Mouse (Mus musculus): ENCODE data around the gene Gpr107. TPM values are rescaled to one million over a fixed set of nuclear protein-coding genes. Genes with fewer than 3 reads are reported as not detected.

Gene Gpr107
- polyA plus RNA-seq, 1 experiment from 2014 or later = 26.2 TPM

- no peak overlapping the region for H3K4me2 ChIP-seq (replicated peaks; ENCODE audit: low read depth, low read length)
- no peaks in the 10 kb centered on the region for H3K9me3 ChIP-seq (ENCODE audit: low read length)
- TF ChIP-seq CTCF (IDR thresholded peaks at IDR 0.05) = 0 out of 2 replicates have a peak, but pooled peaks have one; percentile 9
- TF ChIP-seq EP300 (IDR thresholded peaks at IDR 0.05) = no peak
- H3K36me3 ChIP-seq (ENCODE audit: insufficient read depth, low read length) = no peaks in the 10 kb centered on the region
- no peaks in the 10 kb centered on the region for H3K4me1 ChIP-seq (ENCODE audit: insufficient read depth, low read depth, low read length)
- H3K27me3 ChIP-seq (replicated peaks; ENCODE audit: insufficient read depth, low read length) = no peaks in the 10 kb centered on the region
- H3K9ac ChIP-seq (replicated peaks; ENCODE audit: low read depth) = no peak overlapping the region
- H3K27ac ChIP-seq (ENCODE audit: low read length) = no peak overlapping the region
- DNase-seq (ENCODE audit: low spot score) (no peak), ATAC-seq (no peak)
- H3K4me3 ChIP-seq (ENCODE audit: low read depth, low read length) = no peak overlapping the region
- 57% methylated on average over 1 of the region's 1 CpGs for WGBS
Observed at GRCm38 (mm10) chr2:31228768-31229311, 76.7 kb downstream of the Gpr107 start.

GRCm38 (mm10) chr2:31239203-31239696 is 87.1 kb downstream of the Gpr107 start:
- Histone ChIP-seq H3K4me1 (ENCODE audit: insufficient read depth, low read depth, low read length) (no peaks in the 10 kb centered on the region; the same call in 1 of the 2 replicates), H3K4me3 (ENCODE audit: low read depth, low read length) (no peak overlapping the region), H3K9me3 (ENCODE audit: low read length) (no peaks in the 10 kb centered on the region), H3K27ac (ENCODE audit: low read length) (no peak overlapping the region), H3K27me3 (replicated peaks; ENCODE audit: insufficient read depth, low read length) (no peaks in the 10 kb centered on the region), H3K9ac (replicated peaks; ENCODE audit: low read depth) (no peak overlapping the region), H3K36me3 (ENCODE audit: insufficient read depth, low read length) (no peaks in the 10 kb centered on the region), H3K4me2 (replicated peaks; ENCODE audit: low read depth, low read length) (no peak overlapping the region)
- no peak for DNase-seq (ENCODE audit: low spot score)
- no peak for TF ChIP-seq EP300 (IDR thresholded peaks at IDR 0.05)
- no peak; the same call in none of the 2 replicates for TF ChIP-seq CTCF (IDR thresholded peaks at IDR 0.05)
- ATAC-seq = peak; percentile 49
- 29% methylated on average over 23 of the region's 23 CpGs for WGBS

- TF ChIP-seq EP300 (IDR thresholded peaks at IDR 0.05) (no peak), CTCF (IDR thresholded peaks at IDR 0.05) (no peak)
- no peak overlapping the region for H3K4me3 ChIP-seq (ENCODE audit: low read depth, low read length)
- WGBS = 81% methylated on average over 6 of the region's 6 CpGs
- no peaks in the 10 kb centered on the region for H3K9me3 ChIP-seq (ENCODE audit: low read length)
- H3K4me2 ChIP-seq (replicated peaks; ENCODE audit: low read depth, low read length) = no peak overlapping the region
- no peaks in the 10 kb centered on the region for H3K27me3 ChIP-seq (replicated peaks; ENCODE audit: insufficient read depth, low read length)
- H3K4me1 ChIP-seq (ENCODE audit: insufficient read depth, low read depth, low read length) = no peaks in the 10 kb centered on the region; the same call in 1 of the 2 replicates
- no peak for DNase-seq (ENCODE audit: low spot score)
- ATAC-seq = no peak
- no peak overlapping the region for H3K9ac ChIP-seq (replicated peaks; ENCODE audit: low read depth)
- no peak overlapping the region for H3K27ac ChIP-seq (ENCODE audit: low read length)
- no peaks in the 10 kb centered on the region for H3K36me3 ChIP-seq (ENCODE audit: insufficient read depth, low read length)
Observed at GRCm38 (mm10) chr2:31239833-31240232, 87.7 kb downstream of the Gpr107 start.

DNA sequence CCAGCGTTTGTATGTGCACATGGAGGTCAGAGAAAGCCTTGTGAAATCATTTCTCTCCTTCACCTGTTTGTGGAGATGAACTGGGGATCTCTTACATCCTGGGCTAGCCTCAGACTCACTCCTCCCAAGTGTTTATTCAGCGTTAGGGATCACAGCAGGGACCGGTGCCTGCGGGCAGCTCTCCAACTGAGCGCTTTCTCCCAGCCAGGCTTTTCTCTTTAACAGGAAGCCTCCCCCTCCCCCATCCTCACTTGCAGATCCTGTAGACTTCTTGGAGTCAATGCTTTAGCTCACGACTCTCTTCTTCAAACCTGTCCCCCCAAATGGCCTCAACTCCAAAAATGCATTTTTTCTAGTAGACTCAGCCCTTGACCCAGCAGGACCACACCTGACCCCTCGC is 89.5 kb downstream of the Gpr107 start:
- H3K4me1 ChIP-seq (ENCODE audit: insufficient read depth, low read depth, low read length) = peaks cover 8% of the 10 kb centered on the region
- no peaks in the 10 kb centered on the region for H3K27me3 ChIP-seq (replicated peaks; ENCODE audit: insufficient read depth, low read length)
- DNase-seq (ENCODE audit: low spot score) = no peak
- no peak overlapping the region for H3K9ac ChIP-seq (replicated peaks; ENCODE audit: low read depth)
- no peak for ATAC-seq
- no peaks in the 10 kb centered on the region for H3K9me3 ChIP-seq (ENCODE audit: low read length)
- TF ChIP-seq EP300 (IDR thresholded peaks at IDR 0.05) (no peak), CTCF (IDR thresholded peaks at IDR 0.05) (no peak)
- H3K36me3 ChIP-seq (ENCODE audit: insufficient read depth, low read length) = no peaks in the 10 kb centered on the region
- H3K4me3 ChIP-seq (ENCODE audit: low read depth, low read length) = no peak overlapping the region
- 7% methylated on average over 7 of the region's 7 CpGs for WGBS
- H3K4me2 ChIP-seq (replicated peaks; ENCODE audit: low read depth, low read length) = no peak overlapping the region
- H3K27ac ChIP-seq (ENCODE audit: low read length) = no peak overlapping the region

DNA sequence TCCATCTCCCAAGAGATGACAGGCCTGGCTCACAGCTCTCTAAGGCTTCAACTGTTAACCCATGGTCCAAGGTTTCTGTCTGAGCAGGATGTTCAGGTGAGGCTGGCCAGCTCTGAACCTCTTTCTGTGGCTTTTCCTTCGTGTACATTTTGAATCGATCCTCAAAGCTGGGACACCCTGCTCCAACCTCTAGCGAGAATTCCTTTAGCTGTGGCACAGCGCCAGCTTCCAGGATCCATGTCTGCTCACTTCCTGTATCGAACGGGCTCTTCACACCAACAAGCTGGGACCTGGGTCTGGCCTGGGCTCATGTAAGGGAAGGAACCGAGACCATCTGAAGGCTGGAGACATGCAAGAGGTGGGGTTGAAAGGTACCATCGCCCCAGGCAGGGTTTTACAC is 92.1 kb downstream of the Gpr107 start:
- no peak for TF ChIP-seq EP300 (IDR thresholded peaks at IDR 0.05)
- no peak for TF ChIP-seq CTCF (IDR thresholded peaks at IDR 0.05)
- peaks cover 8% of the 10 kb centered on the region for H3K4me1 ChIP-seq (ENCODE audit: insufficient read depth, low read depth, low read length)
- DNase-seq (ENCODE audit: low spot score) = no peak
- WGBS = 36% methylated on average over 8 of the region's 8 CpGs
- H3K27ac ChIP-seq (ENCODE audit: low read length) = no peak overlapping the region
- no peak overlapping the region for H3K4me2 ChIP-seq (replicated peaks; ENCODE audit: low read depth, low read length)
- no peak overlapping the region for H3K9ac ChIP-seq (replicated peaks; ENCODE audit: low read depth)
- no peaks in the 10 kb centered on the region for H3K9me3 ChIP-seq (ENCODE audit: low read length)
- H3K27me3 ChIP-seq (replicated peaks; ENCODE audit: insufficient read depth, low read length) = no peaks in the 10 kb centered on the region
- H3K4me3 ChIP-seq (ENCODE audit: low read depth, low read length) = no peak overlapping the region
- no peaks in the 10 kb centered on the region for H3K36me3 ChIP-seq (ENCODE audit: insufficient read depth, low read length)
- ATAC-seq = no peak

DNA sequence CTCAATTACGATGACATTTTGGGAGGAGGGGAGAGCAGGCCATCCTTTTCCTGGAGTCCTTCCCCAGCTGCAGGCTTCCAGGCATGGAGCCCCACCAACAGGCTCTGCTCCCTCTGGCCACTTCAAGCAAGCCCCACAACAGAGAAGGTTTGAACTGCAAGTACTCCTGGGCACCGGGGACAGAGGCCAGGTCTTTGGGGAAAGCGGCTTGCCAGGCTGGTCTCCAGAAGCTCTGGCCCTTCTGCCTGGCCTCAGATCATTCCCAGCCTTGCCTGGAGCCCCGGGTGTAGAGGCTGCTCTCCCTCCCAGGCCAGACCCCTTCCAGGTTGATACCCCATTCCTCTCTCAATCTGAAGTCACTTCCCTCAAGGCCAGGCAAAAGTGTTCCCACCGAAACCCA is 92.9 kb downstream of the Gpr107 start:
- DNase-seq (ENCODE audit: low spot score) (no peak), ATAC-seq (no peak)
- TF ChIP-seq EP300 (IDR thresholded peaks at IDR 0.05) (no peak), CTCF (IDR thresholded peaks at IDR 0.05) (no peak)
- Histone ChIP-seq H3K27ac (ENCODE audit: low read length) (no peak overlapping the region), H3K4me1 (ENCODE audit: insufficient read depth, low read depth, low read length) (peaks cover 8% of the 10 kb centered on the region), H3K9me3 (ENCODE audit: low read length) (no peaks in the 10 kb centered on the region), H3K9ac (replicated peaks; ENCODE audit: low read depth) (no peak overlapping the region), H3K4me3 (ENCODE audit: low read depth, low read length) (0 out of 2 replicates have a peak overlapping the region, but pooled peaks have one; percentile 57), H3K36me3 (ENCODE audit: insufficient read depth, low read length) (no peaks in the 10 kb centered on the region), H3K4me2 (replicated peaks; ENCODE audit: low read depth, low read length) (peak overlapping the region; percentile 100), H3K27me3 (replicated peaks; ENCODE audit: insufficient read depth, low read length) (no peaks in the 10 kb centered on the region)
- WGBS = 14% methylated on average over 5 of the region's 5 CpGs
